Comparison of ENCODE assay signal across 20 mouse cellular contexts in genomic region chr6:83171063-83171462, GRCm38 (mm10). TPM values are rescaled to one million over a fixed set of nuclear protein-coding genes. Genes with fewer than 3 reads are reported as not detected.
DNase-seq lines count a peak whose midpoint lies in the region; ATAC-seq lines count a peak whose summit lies in the region.
"Had no signal": no experiment of that assay in that cellular context is flagged by ENCODE, and none has a peak within 500 bp of the region (broad histone marks: within the 10 kb centered on the region; RNA-seq: fewer than 3 reads in every experiment).

No protein-coding gene starts in this region.

- no peaks in the 10 kb centered on the region; the same call in 1 of the 2 replicates for H3K36me3 ChIP-seq in forebrain, embryonic 14.5 days (ENCODE audit: control insufficient read depth, insufficient read depth, low read length)
- H3K36me3 ChIP-seq in forebrain, embryonic 12.5 days (replicated peaks), result 0 out of 2 replicates have a peak, but pooled peaks cover 6% of the 10 kb centered on the region
- H3K36me3 ChIP-seq in limb, embryonic 13.5 days, result peaks cover 3% of the 10 kb centered on the region
- H3K36me3 ChIP-seq in limb, embryonic 10.5 days, result peaks cover 13% of the 10 kb centered on the region
- no peaks in the 10 kb centered on the region for H3K36me3 ChIP-seq in hindbrain, embryonic 14.5 days (replicated peaks; ENCODE audit: control insufficient read depth, insufficient read depth)
- peaks cover 4% of the 10 kb centered on the region; the same call in 1 of the 2 replicates for H3K36me3 ChIP-seq in neural tube, embryonic 13.5 days
- H3K36me3 ChIP-seq: embryonic facial prominence, embryonic 15.5 days; lung, embryonic 15.5 days had no signal

- peaks cover 9% of the 10 kb centered on the region; the same call in 1 of the 2 replicates for H3K4me1 ChIP-seq in forebrain, embryonic 14.5 days (ENCODE audit: control insufficient read depth, insufficient read depth, low read length)
- peaks cover 32% of the 10 kb centered on the region for H3K4me1 ChIP-seq in forebrain, embryonic 12.5 days
- H3K4me1 ChIP-seq in limb, embryonic 13.5 days, result peaks cover 29% of the 10 kb centered on the region
- H3K4me1 ChIP-seq in limb, embryonic 10.5 days, result peaks cover 14% of the 10 kb centered on the region
- H3K4me1 ChIP-seq in hindbrain, embryonic 14.5 days (replicated peaks; ENCODE audit: control insufficient read depth, insufficient read depth, low read length), result peaks cover 32% of the 10 kb centered on the region
- H3K4me1 ChIP-seq in neural tube, embryonic 13.5 days (replicated peaks), result peaks cover 73% of the 10 kb centered on the region

- WGBS in forebrain, embryonic 14.5 days, result 86% methylated on average over 5 of the region's 5 CpGs
- WGBS in forebrain, embryonic 12.5 days, result 85% methylated on average over 5 of the region's 5 CpGs
- 83% methylated on average over 5 of the region's 5 CpGs for WGBS in limb, embryonic 13.5 days
- 86% methylated on average over 5 of the region's 5 CpGs for WGBS in limb, embryonic 10.5 days
- 70% methylated on average over 5 of the region's 5 CpGs for WGBS in hindbrain, embryonic 14.5 days
- WGBS in neural tube, embryonic 13.5 days, result 80% methylated on average over 5 of the region's 5 CpGs

- H3K27ac ChIP-seq in forebrain, embryonic 14.5 days (ENCODE audit: low read depth, low read length), result no peak overlapping the region
- no peak overlapping the region for H3K27ac ChIP-seq in forebrain, embryonic 12.5 days
- H3K27ac ChIP-seq in limb, embryonic 13.5 days, result no peak overlapping the region
- no peak overlapping the region; the same call in 1 of the 2 replicates for H3K27ac ChIP-seq in limb, embryonic 10.5 days
- H3K27ac ChIP-seq in hindbrain, embryonic 14.5 days, result no peak overlapping the region
- H3K27ac ChIP-seq in neural tube, embryonic 13.5 days (replicated peaks), result no peak overlapping the region
- H3K27ac ChIP-seq: embryonic facial prominence, embryonic 15.5 days; heart, adult 2 months; liver, embryonic 12.5 days; lung, embryonic 15.5 days; stomach, embryonic 15.5 days had no signal

- no peaks in the 10 kb centered on the region for H3K27me3 ChIP-seq in forebrain, embryonic 14.5 days (replicated peaks; ENCODE audit: control insufficient read depth, insufficient read depth, low read length)
- no peaks in the 10 kb centered on the region for H3K27me3 ChIP-seq in forebrain, embryonic 12.5 days
- no peaks in the 10 kb centered on the region for H3K27me3 ChIP-seq in limb, embryonic 13.5 days
- no peaks in the 10 kb centered on the region for H3K27me3 ChIP-seq in limb, embryonic 10.5 days (ENCODE audit: low read depth, poor library complexity, severe bottlenecking)
- no peaks in the 10 kb centered on the region for H3K27me3 ChIP-seq in hindbrain, embryonic 14.5 days (ENCODE audit: control insufficient read depth, insufficient read depth, low read length)
- no peaks in the 10 kb centered on the region for H3K27me3 ChIP-seq in neural tube, embryonic 13.5 days
- H3K27me3 ChIP-seq: CH12.LX; embryonic facial prominence, embryonic 15.5 days; liver, embryonic 12.5 days; lung, embryonic 15.5 days; stomach, embryonic 15.5 days had no signal

- H3K4me3 ChIP-seq in forebrain, embryonic 14.5 days (ENCODE audit: low read depth, low read length), result no peak overlapping the region
- no peak overlapping the region for H3K4me3 ChIP-seq in forebrain, embryonic 12.5 days (replicated peaks)
- no peak overlapping the region for H3K4me3 ChIP-seq in limb, embryonic 13.5 days
- no peak overlapping the region for H3K4me3 ChIP-seq in limb, embryonic 10.5 days
- H3K4me3 ChIP-seq in hindbrain, embryonic 14.5 days (replicated peaks; ENCODE audit: low read length), result peak overlapping the region; percentile 37
- H3K4me3 ChIP-seq in neural tube, embryonic 13.5 days, result peak overlapping the region; percentile 35
- H3K4me3 ChIP-seq: embryonic facial prominence, embryonic 15.5 days; heart, adult 2 months; liver, embryonic 12.5 days; lung, embryonic 15.5 days; stomach, embryonic 15.5 days had no signal

- no peak for DNase-seq in forebrain, embryonic 14.5 days (ENCODE audit: low spot score)
- no peak for DNase-seq in limb, embryonic 10.5 days (ENCODE audit: low spot score)
- no peak for DNase-seq in hindbrain, embryonic 14.5 days (ENCODE audit: low spot score)
- no peak for DNase-seq in yolk sac, embryonic 10.5 days (ENCODE audit: low spot score)
- DNase-seq in adrenal gland, postnatal 36 days, result no peak
- DNase-seq: cerebellum, adult 11-12 months; gastrocnemius, postnatal 14 days; heart, adult 2 months; kidney, adult 8-10 months; kidney, postnatal 25 days; spleen, adult 18-20 months; thymus, adult 2 months had no signal

- no peak for ATAC-seq in forebrain, embryonic 14.5 days
- ATAC-seq in forebrain, embryonic 12.5 days (ENCODE audit: low FRiP score), result no peak
- no peak for ATAC-seq in limb, embryonic 13.5 days (ENCODE audit: low FRiP score, low read depth)
- ATAC-seq in hindbrain, embryonic 14.5 days (ENCODE audit: low FRiP score), result no peak
- ATAC-seq in neural tube, embryonic 13.5 days (ENCODE audit: low read depth), result no peak
- ATAC-seq: liver, embryonic 12.5 days had no signal

- no peak overlapping the region for H3K9ac ChIP-seq in forebrain, embryonic 14.5 days (ENCODE audit: low read length)
- no peak overlapping the region for H3K9ac ChIP-seq in forebrain, embryonic 12.5 days
- H3K9ac ChIP-seq in limb, embryonic 13.5 days, result peak overlapping the region; percentile 2; the same call in 1 of the 2 replicates
- peak overlapping the region; percentile 57 for H3K9ac ChIP-seq in hindbrain, embryonic 14.5 days
- H3K9ac ChIP-seq in neural tube, embryonic 13.5 days, result peak overlapping the region; percentile 67
- H3K9ac ChIP-seq: embryonic facial prominence, embryonic 15.5 days; liver, embryonic 12.5 days; lung, embryonic 15.5 days; stomach, embryonic 15.5 days had no signal

- no peaks in the 10 kb centered on the region for H3K9me3 ChIP-seq in forebrain, embryonic 14.5 days (replicated peaks; ENCODE audit: control insufficient read depth, low read length)
- no peaks in the 10 kb centered on the region for H3K9me3 ChIP-seq in forebrain, embryonic 12.5 days
- no peaks in the 10 kb centered on the region for H3K9me3 ChIP-seq in limb, embryonic 13.5 days
- no peaks in the 10 kb centered on the region for H3K9me3 ChIP-seq in limb, embryonic 10.5 days (replicated peaks)
- no peaks in the 10 kb centered on the region for H3K9me3 ChIP-seq in hindbrain, embryonic 14.5 days (ENCODE audit: control insufficient read depth, low read length)
- H3K9me3 ChIP-seq in neural tube, embryonic 13.5 days, result no peaks in the 10 kb centered on the region
- H3K9me3 ChIP-seq: embryonic facial prominence, embryonic 15.5 days; liver, embryonic 12.5 days; lung, embryonic 15.5 days; stomach, embryonic 15.5 days had no signal

- peak overlapping the region; percentile 30 for H3K4me2 ChIP-seq in forebrain, embryonic 14.5 days (ENCODE audit: low read length)
- no peak overlapping the region for H3K4me2 ChIP-seq in forebrain, embryonic 12.5 days
- H3K4me2 ChIP-seq in limb, embryonic 13.5 days (replicated peaks), result no peak overlapping the region
- peak overlapping the region; percentile 52 for H3K4me2 ChIP-seq in hindbrain, embryonic 14.5 days (replicated peaks)
- H3K4me2 ChIP-seq in neural tube, embryonic 13.5 days, result peak overlapping the region; percentile 51
- H3K4me2 ChIP-seq: embryonic facial prominence, embryonic 15.5 days; liver, embryonic 12.5 days; lung, embryonic 15.5 days; stomach, embryonic 15.5 days had no signal

RNA-seq across cellular contexts. Expression of gene Dctn1, which starts 5.3 kb away (rescaled TPM):
- polyA plus RNA-seq in forebrain, embryonic 14.5 days (2014; fragmentation: Nextera tagmentation; extraction: Ambion mirVana), result 101 and 133 TPM in 2 replicates
- 128 and 137 TPM in 2 replicates for polyA plus RNA-seq in forebrain, embryonic 12.5 days (2016; fragmentation: Nextera tagmentation; extraction: Ambion mirVana)
- 88.9 and 90.3 TPM in 2 replicates for polyA plus RNA-seq in limb, embryonic 13.5 days (2015; fragmentation: Nextera tagmentation; extraction: Ambion mirVana)
- 96.4 and 108 TPM in 2 replicates for polyA plus RNA-seq in limb, embryonic 10.5 days (2016; fragmentation: Nextera tagmentation; extraction: Ambion mirVana)
- polyA plus RNA-seq in hindbrain, embryonic 14.5 days (2014; fragmentation: Nextera tagmentation; extraction: Ambion mirVana), result 147 and 155 TPM in 2 replicates
- 165 and 176 TPM in 2 replicates for polyA plus RNA-seq in neural tube, embryonic 13.5 days (2015; fragmentation: Nextera tagmentation; extraction: Ambion mirVana)
- total RNA-seq in adrenal gland, postnatal 36 days (2021), result 100 to 1,000 TPM; 127 to 132 TPM

RNA-seq across cellular contexts. Expression of gene 1700003E16Rik, which starts 14.9 kb away (rescaled TPM):
- polyA plus RNA-seq in forebrain, embryonic 14.5 days (2014; fragmentation: Nextera tagmentation; extraction: Ambion mirVana), result 5.8 and 7.5 TPM in 2 replicates
- polyA plus RNA-seq in forebrain, embryonic 12.5 days (2016; fragmentation: Nextera tagmentation; extraction: Ambion mirVana), result 1.8 and 2.7 TPM in 2 replicates
- polyA plus RNA-seq in limb, embryonic 13.5 days (2015; fragmentation: Nextera tagmentation; extraction: Ambion mirVana), result 3.7 and 3.8 TPM in 2 replicates
- polyA plus RNA-seq in limb, embryonic 10.5 days (2016; fragmentation: Nextera tagmentation; extraction: Ambion mirVana), result 0.80 and 1.6 TPM in 2 replicates
- polyA plus RNA-seq in hindbrain, embryonic 14.5 days (2014; fragmentation: Nextera tagmentation; extraction: Ambion mirVana), result 7.1 and 7.5 TPM in 2 replicates
- 2.1 and 3.3 TPM in 2 replicates for polyA plus RNA-seq in neural tube, embryonic 13.5 days (2015; fragmentation: Nextera tagmentation; extraction: Ambion mirVana)
- under 1 TPM; 0.43 to 0.66 TPM for total RNA-seq in adrenal gland, postnatal 36 days (2021)
- total RNA-seq: gastrocnemius, postnatal 14 days had no signal

RNA-seq across cellular contexts. Expression of gene Wdr54, which starts 14.9 kb away (rescaled TPM):
- polyA plus RNA-seq in forebrain, embryonic 14.5 days (2014; fragmentation: Nextera tagmentation; extraction: Ambion mirVana), result 20.6 and 23.9 TPM in 2 replicates
- 12.5 and 15.4 TPM in 2 replicates for polyA plus RNA-seq in forebrain, embryonic 12.5 days (2016; fragmentation: Nextera tagmentation; extraction: Ambion mirVana)
- polyA plus RNA-seq in limb, embryonic 13.5 days (2015; fragmentation: Nextera tagmentation; extraction: Ambion mirVana), result 6.9 and 7.4 TPM in 2 replicates
- polyA plus RNA-seq in limb, embryonic 10.5 days (2016; fragmentation: Nextera tagmentation; extraction: Ambion mirVana), result 10.9 and 13.7 TPM in 2 replicates
- 17.8 and 18.0 TPM in 2 replicates for polyA plus RNA-seq in hindbrain, embryonic 14.5 days (2014; fragmentation: Nextera tagmentation; extraction: Ambion mirVana)
- polyA plus RNA-seq in neural tube, embryonic 13.5 days (2015; fragmentation: Nextera tagmentation; extraction: Ambion mirVana), result 14.9 and 16.0 TPM in 2 replicates
- total RNA-seq in adrenal gland, postnatal 36 days (2021), result 1 to 10 TPM; 1.8 to 3.1 TPM

RNA-seq across cellular contexts. Expression of gene Rtkn, which starts 35.8 kb away (rescaled TPM):
- 4.7 and 4.8 TPM in 2 replicates for polyA plus RNA-seq in forebrain, embryonic 14.5 days (2014; fragmentation: Nextera tagmentation; extraction: Ambion mirVana)
- 19.9 and 20.1 TPM in 2 replicates for polyA plus RNA-seq in forebrain, embryonic 12.5 days (2016; fragmentation: Nextera tagmentation; extraction: Ambion mirVana)
- 64.7 and 74.1 TPM in 2 replicates for polyA plus RNA-seq in limb, embryonic 13.5 days (2015; fragmentation: Nextera tagmentation; extraction: Ambion mirVana)
- 34.2 and 51.8 TPM in 2 replicates for polyA plus RNA-seq in limb, embryonic 10.5 days (2016; fragmentation: Nextera tagmentation; extraction: Ambion mirVana)
- 8.9 and 9.8 TPM in 2 replicates for polyA plus RNA-seq in hindbrain, embryonic 14.5 days (2014; fragmentation: Nextera tagmentation; extraction: Ambion mirVana)
- polyA plus RNA-seq in neural tube, embryonic 13.5 days (2015; fragmentation: Nextera tagmentation; extraction: Ambion mirVana), result 18.9 and 20.7 TPM in 2 replicates
- 10 to 100 TPM in 1 of 2 experiments, 1 to 10 TPM in 1; 5.1 to 14.0 TPM for total RNA-seq in adrenal gland, postnatal 36 days (2021)

RNA-seq across cellular contexts. Expression of gene Ino80b, which starts 45.8 kb away (rescaled TPM):
- 15.6 and 17.5 TPM in 2 replicates for polyA plus RNA-seq in forebrain, embryonic 14.5 days (2014; fragmentation: Nextera tagmentation; extraction: Ambion mirVana)
- polyA plus RNA-seq in forebrain, embryonic 12.5 days (2016; fragmentation: Nextera tagmentation; extraction: Ambion mirVana), result 19.0 and 20.6 TPM in 2 replicates
- polyA plus RNA-seq in limb, embryonic 13.5 days (2015; fragmentation: Nextera tagmentation; extraction: Ambion mirVana), result 12.4 and 12.8 TPM in 2 replicates
- polyA plus RNA-seq in limb, embryonic 10.5 days (2016; fragmentation: Nextera tagmentation; extraction: Ambion mirVana), result 17.4 and 17.8 TPM in 2 replicates
- polyA plus RNA-seq in hindbrain, embryonic 14.5 days (2014; fragmentation: Nextera tagmentation; extraction: Ambion mirVana), result 15.4 and 15.8 TPM in 2 replicates
- polyA plus RNA-seq in neural tube, embryonic 13.5 days (2015; fragmentation: Nextera tagmentation; extraction: Ambion mirVana), result 11.4 and 13.0 TPM in 2 replicates
- total RNA-seq in adrenal gland, postnatal 36 days (2021), result 10 to 100 TPM; 22.4 to 25.2 TPM

Comparison
In these comparisons a context has a peak if more than half of its experiments do, and no peak if none do; other contexts are left out.
1. H3K4me2 ChIP-seq: peak in forebrain, embryonic 14.5 days (single experiment), hindbrain, embryonic 14.5 days (single experiment) and neural tube, embryonic 13.5 days (single experiment); none in forebrain, embryonic 12.5 days (single experiment) and limb, embryonic 13.5 days (single experiment).
2. H3K4me3 ChIP-seq: peak in hindbrain, embryonic 14.5 days (single experiment) and neural tube, embryonic 13.5 days (single experiment); none in forebrain, embryonic 14.5 days (single experiment), forebrain, embryonic 12.5 days (single experiment), limb, embryonic 13.5 days (single experiment) and limb, embryonic 10.5 days (single experiment).
3. H3K9ac ChIP-seq: peak in limb, embryonic 13.5 days (single experiment), hindbrain, embryonic 14.5 days (single experiment) and neural tube, embryonic 13.5 days (single experiment); none in forebrain, embryonic 14.5 days (single experiment) and forebrain, embryonic 12.5 days (single experiment).